In genomic region chr6:134222248-134222929, GRCm38 (mm10) we compare ENCODE assay signal across 10 mouse cellular contexts.
A peak's percentile ranks its signal among the peaks of the same experiment; 100 is the strongest.
DNase-seq lines count a peak whose midpoint lies in the region; ATAC-seq and TF ChIP-seq lines count a peak whose summit lies in the region.
"Had no signal": no experiment of that assay in that cellular context is flagged by ENCODE, and none has a peak within 500 bp of the region (broad histone marks: within the 10 kb centered on the region; RNA-seq: fewer than 3 reads in every experiment).

No protein-coding gene starts in this region.

- H3K36me3 ChIP-seq in liver, adult 2 months (ENCODE audit: control insufficient read depth, insufficient read depth, low read length): peaks cover 6% of the 10 kb centered on the region; the same call in 1 of the 2 replicates
- peaks cover 14% of the 10 kb centered on the region for H3K36me3 ChIP-seq in liver, embryonic 12.5 days
- H3K36me3 ChIP-seq in intestine, embryonic 16.5 days (ENCODE audit: control insufficient read depth, insufficient read depth, low read length): no peaks in the 10 kb centered on the region

- H3K27me3 ChIP-seq in liver, adult 2 months (ENCODE audit: control insufficient read depth, insufficient read depth, low read length): no peaks in the 10 kb centered on the region
- no peaks in the 10 kb centered on the region for H3K27me3 ChIP-seq in liver, embryonic 12.5 days (replicated peaks)
- H3K27me3 ChIP-seq in intestine, embryonic 16.5 days (replicated peaks; ENCODE audit: control insufficient read depth, insufficient read depth, low read length): no peaks in the 10 kb centered on the region
- H3K27me3 ChIP-seq: hindbrain, embryonic 13.5 days had no signal

- DNase-seq in embryo, embryonic 10.5 days (ENCODE audit: low spot score): peak; percentile 22
- DNase-seq in embryo, embryonic 9.5 days (ENCODE audit: extremely low spot score): no peak
- DNase-seq in liver, adult 2 months (ENCODE audit: extremely low read depth, low read depth, low spot score): peak; percentile 81
- DNase-seq in lung, postnatal 25 days (ENCODE audit: low spot score): peak; percentile 55
- no peak for DNase-seq in layer of hippocampus, postnatal 25 days (ENCODE audit: extremely low spot score in 1 of 2, low spot score in 1 of 2)
- DNase-seq in layer of hippocampus, adult 9-10 months (ENCODE audit: low spot score): no peak
- DNase-seq: cerebellum, adult 2 months had no signal

- peaks cover 4% of the 10 kb centered on the region; the same call in 1 of the 2 replicates for H3K79me2 ChIP-seq in liver, adult 2 months (ENCODE audit: control insufficient read depth, insufficient read depth, low read length)

- H3K4me3 ChIP-seq in liver, adult 2 months (ENCODE audit: insufficient read depth, low read depth, low read length): no peak overlapping the region
- no peak overlapping the region for H3K4me3 ChIP-seq in liver, embryonic 12.5 days
- H3K4me3 ChIP-seq in intestine, embryonic 16.5 days (ENCODE audit: low read length): no peak overlapping the region
- H3K4me3 ChIP-seq: hindbrain, embryonic 13.5 days had no signal

- H3K4me2 ChIP-seq in liver, embryonic 12.5 days: no peak overlapping the region
- H3K4me2 ChIP-seq in intestine, embryonic 16.5 days (ENCODE audit: low read depth, low read length): no peak overlapping the region
- H3K4me2 ChIP-seq: hindbrain, embryonic 13.5 days had no signal

- TF ChIP-seq POLR2A in liver, adult 2 months (IDR thresholded peaks at IDR 0.05; ENCODE audit: extremely low read depth, insufficient read depth, low read length): no peak

- H3K9me3 ChIP-seq in liver, embryonic 12.5 days (replicated peaks): no peaks in the 10 kb centered on the region
- no peaks in the 10 kb centered on the region for H3K9me3 ChIP-seq in intestine, embryonic 16.5 days (ENCODE audit: control insufficient read depth, low read length)
- H3K9me3 ChIP-seq: hindbrain, embryonic 13.5 days had no signal

- no peak overlapping the region for H3K27ac ChIP-seq in liver, adult 2 months (replicated peaks; ENCODE audit: insufficient read depth, low read depth, low read length)
- H3K27ac ChIP-seq in liver, embryonic 12.5 days: no peak overlapping the region
- no peak overlapping the region for H3K27ac ChIP-seq in intestine, embryonic 16.5 days (ENCODE audit: low read length)
- H3K27ac ChIP-seq: hindbrain, embryonic 13.5 days had no signal

- TF ChIP-seq CTCF in liver, adult 2 months (IDR thresholded peaks at IDR 0.05; ENCODE audit: low read depth, low read length): no peak

- 52% methylated on average over 8 of the region's 8 CpGs for WGBS in liver, adult 2 months
- WGBS in liver, embryonic 12.5 days (ENCODE audit: insufficient replicate concordance): 64% methylated on average over 8 of the region's 8 CpGs
- 44% methylated on average over 8 of the region's 8 CpGs for WGBS in intestine, embryonic 16.5 days

- no peak for ATAC-seq in liver, embryonic 12.5 days
- ATAC-seq in intestine, embryonic 16.5 days: peak; percentile 34; the same call in 1 of the 2 replicates

- no peak overlapping the region for H3K9ac ChIP-seq in liver, adult 2 months (ENCODE audit: low read depth, low read length)
- no peak overlapping the region for H3K9ac ChIP-seq in liver, embryonic 12.5 days
- H3K9ac ChIP-seq in intestine, embryonic 16.5 days (ENCODE audit: low read depth, low read length): no peak overlapping the region
- H3K9ac ChIP-seq: hindbrain, embryonic 13.5 days had no signal

- H3K4me1 ChIP-seq in liver, adult 2 months (ENCODE audit: control insufficient read depth, insufficient read depth, low read length): peaks cover 5% of the 10 kb centered on the region
- peaks cover 38% of the 10 kb centered on the region for H3K4me1 ChIP-seq in liver, embryonic 12.5 days
- H3K4me1 ChIP-seq in intestine, embryonic 16.5 days (ENCODE audit: control insufficient read depth, insufficient read depth, low read length): peaks cover 25% of the 10 kb centered on the region

Comparison
In these comparisons a context has a peak if more than half of its experiments do, and no peak if none do; other contexts are left out.
1. DNase-seq: peak in embryo, embryonic 10.5 days (single experiment), liver, adult 2 months (single experiment) and lung, postnatal 25 days (single experiment); none in embryo, embryonic 9.5 days (single experiment), layer of hippocampus, postnatal 25 days (0 of 2) and layer of hippocampus, adult 9-10 months (single experiment).